In genomic region chr6:58921623-58922022, GRCm38 (mm10) we compare ENCODE assay signal across 12 mouse cellular contexts. TPM values are rescaled to one million over a fixed set of nuclear protein-coding genes. Genes with fewer than 3 reads are reported as not detected.
A peak's percentile ranks its signal among the peaks of the same experiment; 100 is the strongest.
DNase-seq lines count a peak whose midpoint lies in the region; ATAC-seq and TF ChIP-seq lines count a peak whose summit lies in the region.
"Had no signal": no experiment of that assay in that cellular context is flagged by ENCODE, and none has a peak within 500 bp of the region (broad histone marks: within the 10 kb centered on the region; RNA-seq: fewer than 3 reads in every experiment).

No protein-coding gene starts in this region.

- no peaks in the 10 kb centered on the region for H3K79me2 ChIP-seq in heart, adult 2 months (replicated peaks; ENCODE audit: control insufficient read depth, insufficient read depth, low read length)

- H3K9me3 ChIP-seq in heart, embryonic 11.5 days (replicated peaks; ENCODE audit: control insufficient read depth, low read length), result no peaks in the 10 kb centered on the region
- no peaks in the 10 kb centered on the region for H3K9me3 ChIP-seq in liver, embryonic 14.5 days (ENCODE audit: control insufficient read depth, low read length)
- H3K9me3 ChIP-seq in liver, embryonic 12.5 days (replicated peaks), result no peaks in the 10 kb centered on the region
- no peaks in the 10 kb centered on the region for H3K9me3 ChIP-seq in midbrain, embryonic 15.5 days
- H3K9me3 ChIP-seq: G1E; liver, embryonic 13.5 days; neural tube, embryonic 12.5 days had no signal

- intact Hi-C loops in heart, adult 2 months (cut with DNase I), result loop anchor here (2.0 kb wide), 1 partner anchor 259 kb away; no protein-coding TSS in a partner anchor

- 28% methylated on average over 3 of the region's 3 CpGs for WGBS in heart, adult 2 months
- 46% methylated on average over 3 of the region's 3 CpGs for WGBS in heart, embryonic 11.5 days (ENCODE audit: insufficient replicate concordance)
- WGBS in liver, embryonic 14.5 days (ENCODE audit: insufficient replicate concordance), result 46% methylated on average over 3 of the region's 3 CpGs
- WGBS in liver, embryonic 12.5 days (ENCODE audit: insufficient replicate concordance), result 41% methylated on average over 3 of the region's 3 CpGs
- WGBS in midbrain, embryonic 15.5 days, result 46% methylated on average over 3 of the region's 3 CpGs

- TF ChIP-seq EP300 in heart, adult 2 months (IDR thresholded peaks at IDR 0.05; ENCODE audit: insufficient read depth, low read depth, low read length), result no peak
- no peak for TF ChIP-seq EP300 in liver, embryonic 14.5 days (IDR thresholded peaks at IDR 0.05; ENCODE audit: low read depth)

- no peak for ATAC-seq in heart, embryonic 11.5 days (replicated peaks; ENCODE audit: insufficient number of reproducible peaks, low FRiP score, low TSS enrichment)
- ATAC-seq in liver, embryonic 14.5 days (ENCODE audit: insufficient read depth), result no peak
- no peak for ATAC-seq in liver, embryonic 12.5 days
- ATAC-seq in midbrain, embryonic 15.5 days (replicated peaks), result peak; percentile 66
- ATAC-seq in monocyte, adult 5-6 weeks (replicated peaks; ENCODE audit: insufficient number of reproducible peaks, low FRiP score, low TSS enrichment, poor library complexity, severe bottlenecking), result no peak

- H3K4me1 ChIP-seq in heart, adult 2 months (ENCODE audit: control insufficient read depth, insufficient read depth, low read length), result no peaks in the 10 kb centered on the region
- no peaks in the 10 kb centered on the region for H3K4me1 ChIP-seq in heart, embryonic 11.5 days (ENCODE audit: control insufficient read depth, insufficient read depth, low read length)
- H3K4me1 ChIP-seq in liver, embryonic 14.5 days (replicated peaks; ENCODE audit: control insufficient read depth in 2 of 2, insufficient read depth in 2 of 2, low read length in 1 of 2), result no peaks in the 10 kb centered on the region
- H3K4me1 ChIP-seq in liver, embryonic 12.5 days, result no peaks in the 10 kb centered on the region
- no peaks in the 10 kb centered on the region for H3K4me1 ChIP-seq in midbrain, embryonic 15.5 days
- H3K4me1 ChIP-seq: liver, embryonic 13.5 days; neural tube, embryonic 12.5 days had no signal

- H3K9ac ChIP-seq in heart, adult 2 months (ENCODE audit: low read depth, low read length), result no peak overlapping the region
- H3K9ac ChIP-seq in heart, embryonic 11.5 days (ENCODE audit: low read depth, low read length), result no peak overlapping the region
- H3K9ac ChIP-seq in liver, embryonic 14.5 days (replicated peaks), result no peak overlapping the region
- H3K9ac ChIP-seq in liver, embryonic 12.5 days, result no peak overlapping the region
- no peak overlapping the region for H3K9ac ChIP-seq in midbrain, embryonic 15.5 days
- H3K9ac ChIP-seq: liver, embryonic 13.5 days; neural tube, embryonic 12.5 days had no signal

- H3K27ac ChIP-seq in heart, adult 2 months, result no peak overlapping the region
- no peak overlapping the region for H3K27ac ChIP-seq in heart, embryonic 11.5 days (ENCODE audit: low read depth, low read length)
- no peak overlapping the region for H3K27ac ChIP-seq in liver, embryonic 14.5 days
- H3K27ac ChIP-seq in liver, embryonic 12.5 days, result no peak overlapping the region
- H3K27ac ChIP-seq in midbrain, embryonic 15.5 days, result no peak overlapping the region
- H3K27ac ChIP-seq: liver, embryonic 13.5 days; neural tube, embryonic 12.5 days had no signal

- H3K36me3 ChIP-seq in heart, adult 2 months (ENCODE audit: control insufficient read depth, insufficient read depth, low read length), result no peaks in the 10 kb centered on the region; the same call in 1 of the 2 replicates
- H3K36me3 ChIP-seq in heart, embryonic 11.5 days (ENCODE audit: control insufficient read depth, insufficient read depth, low read length), result peaks cover 5% of the 10 kb centered on the region
- H3K36me3 ChIP-seq in liver, embryonic 14.5 days (replicated peaks; ENCODE audit: control insufficient read depth, insufficient read depth, low read depth), result no peaks in the 10 kb centered on the region
- no peaks in the 10 kb centered on the region for H3K36me3 ChIP-seq in liver, embryonic 12.5 days
- no peaks in the 10 kb centered on the region for H3K36me3 ChIP-seq in midbrain, embryonic 15.5 days (replicated peaks)
- H3K36me3 ChIP-seq: G1E; liver, embryonic 13.5 days; neural tube, embryonic 12.5 days had no signal

- H3K4me2 ChIP-seq in heart, embryonic 11.5 days, result no peak overlapping the region
- H3K4me2 ChIP-seq in liver, embryonic 14.5 days (ENCODE audit: low read depth), result no peak overlapping the region
- no peak overlapping the region for H3K4me2 ChIP-seq in liver, embryonic 12.5 days
- H3K4me2 ChIP-seq in midbrain, embryonic 15.5 days, result no peak overlapping the region
- H3K4me2 ChIP-seq: liver, embryonic 13.5 days; neural tube, embryonic 12.5 days had no signal

- H3K27me3 ChIP-seq in heart, adult 2 months (ENCODE audit: control insufficient read depth, insufficient read depth, low read length), result no peaks in the 10 kb centered on the region
- H3K27me3 ChIP-seq in heart, embryonic 11.5 days (ENCODE audit: control insufficient read depth, insufficient read depth, low read length), result no peaks in the 10 kb centered on the region
- H3K27me3 ChIP-seq in liver, embryonic 14.5 days (ENCODE audit: control insufficient read depth, insufficient read depth, low read length), result no peaks in the 10 kb centered on the region
- no peaks in the 10 kb centered on the region for H3K27me3 ChIP-seq in liver, embryonic 12.5 days (replicated peaks)
- H3K27me3 ChIP-seq in midbrain, embryonic 15.5 days (replicated peaks), result no peaks in the 10 kb centered on the region
- H3K27me3 ChIP-seq: liver, embryonic 13.5 days; neural tube, embryonic 12.5 days had no signal

- TF ChIP-seq POLR2A in heart, adult 2 months (IDR thresholded peaks at IDR 0.05; ENCODE audit: insufficient read depth, low read depth, low read length), result no peak

- peak; percentile 75 for TF ChIP-seq CTCF in heart, adult 2 months (IDR thresholded peaks at IDR 0.05)
- TF ChIP-seq CTCF in liver, embryonic 14.5 days (IDR thresholded peaks at IDR 0.05; ENCODE audit: low read depth), result peak; percentile 16; the same call in 1 of the 2 replicates

- DNase-seq in heart, adult 2 months, result no peak
- DNase-seq in liver, embryonic 14.5 days (ENCODE audit: low read depth in 3 of 3, low spot score in 3 of 3), result no peak
- DNase-seq in brain, adult 2 months (ENCODE audit: low read depth, low spot score), result peak; percentile 43
- DNase-seq in frontal cortex, postnatal 14 days (ENCODE audit: low spot score in 2 of 2), result no peak
- DNase-seq: liver, embryonic 13.5 days; thymus, postnatal 36 days had no signal

- no peak overlapping the region for H3K4me3 ChIP-seq in heart, adult 2 months
- no peak overlapping the region for H3K4me3 ChIP-seq in heart, embryonic 11.5 days (ENCODE audit: low read depth, low read length)
- no peak overlapping the region for H3K4me3 ChIP-seq in liver, embryonic 14.5 days (ENCODE audit: insufficient read depth in 1 of 2, low read depth in 2 of 2, low read length in 2 of 2)
- H3K4me3 ChIP-seq in liver, embryonic 12.5 days, result no peak overlapping the region
- H3K4me3 ChIP-seq in midbrain, embryonic 15.5 days, result no peak overlapping the region
- H3K4me3 ChIP-seq: liver, embryonic 13.5 days; neural tube, embryonic 12.5 days had no signal

RNA-seq across cellular contexts. Expression of gene Nap1l5, which starts 14.7 kb away (rescaled TPM):
- 1 to 10 TPM in 1 of 2 experiments, under 1 TPM in 1; 0.63 to 1.6 TPM for total RNA-seq in heart, adult 2 months (2021)
- polyA plus RNA-seq in heart, adult 2 months (2012; rRNA removed), result 0.78 and 1.4 TPM in 2 replicates
- 2.1 and 2.2 TPM in 2 replicates for polyA plus RNA-seq in heart, embryonic 11.5 days (2014; fragmentation: Nextera tagmentation; extraction: Ambion mirVana)
- polyA plus RNA-seq in liver, embryonic 14.5 days (2012; rRNA removed), result 0.04 and 0.13 TPM in 2 replicates
- 0.19 and 0.22 TPM in 2 replicates for polyA plus RNA-seq in liver, embryonic 14.5 days (2014; fragmentation: Nextera tagmentation; extraction: Ambion mirVana)
- 0.31 and 0.38 TPM in 2 replicates for polyA plus RNA-seq in liver, embryonic 12.5 days (2016; fragmentation: Nextera tagmentation; extraction: Ambion mirVana)
- 247 and 248 TPM in 2 replicates for polyA plus RNA-seq in midbrain, embryonic 15.5 days (2015; fragmentation: Nextera tagmentation; extraction: Ambion mirVana)
- 0.58 TPM in 1 of 3 replicates, not detected in the others for total RNA-seq in monocyte, adult 5-6 weeks (2017)
- total RNA-seq: G1E had no signal
- polyA plus RNA-seq: G1E had no signal

Comparison
In these comparisons a context has a peak if more than half of its experiments do, and no peak if none do; other contexts are left out.
1. RNA of gene Nap1l5, which starts 14.7 kb away (polyA plus RNA-seq): 247 to 248 TPM in midbrain, embryonic 15.5 days; 2.1 to 2.2 TPM in heart, embryonic 11.5 days, 0.78 to 1.4 TPM in heart, adult 2 months, 0.31 to 0.38 TPM in liver, embryonic 12.5 days and 0.04 to 0.22 TPM in liver, embryonic 14.5 days; every median in the first group is over 10 times any median in the second.